Mouse (Mus musculus): ENCODE measurements around the gene Il27ra. TPM values are rescaled to one million over a fixed set of nuclear protein-coding genes. Genes with fewer than 3 reads are reported as not detected.

Il27ra gene
- polyA plus RNA-seq, 1 experiment from 2014 or later = 0.23 TPM

DNA sequence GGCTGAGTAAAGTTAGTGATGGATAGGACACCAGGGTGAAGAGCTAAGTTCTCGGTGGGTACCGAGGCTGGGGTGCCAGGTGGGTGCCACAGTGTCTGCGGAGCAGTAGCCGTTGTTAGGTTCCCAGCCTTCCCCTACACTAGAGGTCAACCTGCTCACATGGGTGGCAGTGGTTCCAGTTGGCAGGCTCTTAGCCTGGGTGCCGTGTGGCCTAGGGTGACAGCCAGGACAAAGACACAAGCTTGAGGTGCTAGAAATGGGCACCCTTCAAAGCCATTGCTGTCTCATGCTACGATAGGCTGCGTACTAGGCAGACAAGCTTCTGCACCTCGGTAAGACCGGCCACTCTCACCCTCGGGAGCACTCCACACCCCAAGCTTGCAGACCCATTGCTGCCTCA lies 29.9 kb upstream of the Il27ra start:
- H3K27me3 ChIP-seq = no peaks in the 10 kb centered on the region
- no peak overlapping the region for H3K4me2 ChIP-seq
- no peak overlapping the region for H3K27ac ChIP-seq
- no peak overlapping the region for H3K9ac ChIP-seq
- no peak for ATAC-seq
- H3K36me3 ChIP-seq (ENCODE audit: poor library complexity, severe bottlenecking) = peaks cover 32% of the 10 kb centered on the region
- 87% methylated on average over 10 of the region's 10 CpGs for whole genome bisulfite sequencing
- H3K4me3 ChIP-seq = no peak overlapping the region
- H3K4me1 ChIP-seq = peaks cover 57% of the 10 kb centered on the region
- H3K9me3 ChIP-seq (replicated peaks) = no peaks in the 10 kb centered on the region

- H3K9ac ChIP-seq = no peak overlapping the region
- H3K27ac ChIP-seq = no peak overlapping the region
- no peak for ATAC-seq
- H3K27me3 ChIP-seq = no peaks in the 10 kb centered on the region
- no peak overlapping the region for H3K4me2 ChIP-seq
- H3K9me3 ChIP-seq (replicated peaks) = no peaks in the 10 kb centered on the region
- no peak overlapping the region for H3K4me3 ChIP-seq
- WGBS = 81% methylated on average over 3 of the region's 3 CpGs
- peaks cover 28% of the 10 kb centered on the region for H3K36me3 ChIP-seq (ENCODE audit: poor library complexity, severe bottlenecking)
- H3K4me1 ChIP-seq = peaks cover 57% of the 10 kb centered on the region
These were observed 29.5 kb upstream of the Il27ra start for GRCm38 (mm10) chr8:84071921-84072320.

- peaks cover 15% of the 10 kb centered on the region for H3K36me3 ChIP-seq (ENCODE audit: poor library complexity, severe bottlenecking)
- H3K27ac ChIP-seq = no peak overlapping the region
- 84% methylated on average over 2 of the region's 2 CpGs for WGBS
- peaks cover 61% of the 10 kb centered on the region for H3K4me1 ChIP-seq
- H3K4me3 ChIP-seq = no peak overlapping the region
- H3K9ac ChIP-seq = no peak overlapping the region
- no peak overlapping the region for H3K4me2 ChIP-seq
- no peaks in the 10 kb centered on the region for H3K9me3 ChIP-seq (replicated peaks)
- H3K27me3 ChIP-seq = no peaks in the 10 kb centered on the region
- no peak for ATAC-seq
These were observed 28.3 kb upstream of the Il27ra start for GRCm38 (mm10) chr8:84070667-84071066.

DNA sequence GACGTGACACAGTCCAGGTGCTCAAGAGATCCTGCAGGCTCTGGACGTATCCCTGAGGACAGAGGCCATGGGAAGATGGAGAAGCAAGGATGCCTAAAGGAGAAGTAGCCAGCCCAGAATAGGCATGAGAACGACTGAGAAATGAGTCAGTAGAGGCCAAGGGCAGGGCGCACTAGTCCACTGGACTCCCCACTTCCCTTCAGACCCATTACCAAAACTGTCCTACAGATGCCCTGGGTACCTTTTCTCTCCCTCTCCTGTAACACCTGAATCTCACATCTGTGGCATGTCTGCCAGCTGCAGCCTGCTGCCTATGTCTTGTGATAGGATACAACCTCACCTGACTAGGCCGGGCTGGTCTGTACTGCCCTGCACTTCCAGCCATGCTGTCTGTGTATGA lies 27.9 kb upstream of the Il27ra start:
- peaks cover 63% of the 10 kb centered on the region for H3K4me1 ChIP-seq
- H3K36me3 ChIP-seq (ENCODE audit: poor library complexity, severe bottlenecking) = peaks cover 11% of the 10 kb centered on the region
- no peak overlapping the region for H3K4me3 ChIP-seq
- WGBS = 89% methylated on average over 5 of the region's 5 CpGs
- H3K27ac ChIP-seq = 0 out of 2 replicates have a peak overlapping the region, but pooled peaks have one; percentile 8
- peak overlapping the region; percentile 26; the same call in 1 of the 2 replicates for H3K9ac ChIP-seq
- H3K4me2 ChIP-seq = no peak overlapping the region
- no peaks in the 10 kb centered on the region for H3K27me3 ChIP-seq
- no peak for ATAC-seq
- no peaks in the 10 kb centered on the region for H3K9me3 ChIP-seq (replicated peaks)

DNA sequence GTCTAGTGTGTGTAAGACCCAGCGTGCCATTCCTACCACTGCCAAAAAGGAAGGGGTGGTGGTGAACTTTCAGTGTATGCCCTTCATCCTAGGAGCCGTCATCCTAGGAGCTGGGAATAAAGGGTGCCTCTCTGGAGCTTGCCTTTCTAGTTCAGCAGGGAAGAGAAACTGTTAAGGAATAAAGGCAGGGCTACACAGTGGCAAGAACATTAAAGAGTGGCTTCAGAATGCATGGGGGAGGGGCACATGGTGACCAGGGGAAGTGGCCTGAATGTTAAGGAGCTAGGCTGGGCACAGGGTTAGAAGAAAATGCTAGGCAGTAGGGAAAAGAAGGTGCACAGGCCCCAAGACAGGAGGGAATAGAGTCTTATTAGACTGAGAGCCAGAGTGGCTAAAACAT lies 27.4 kb upstream of the Il27ra start:
- H3K27ac ChIP-seq = 0 out of 2 replicates have a peak overlapping the region, but pooled peaks have one; percentile 8
- peaks cover 63% of the 10 kb centered on the region for H3K4me1 ChIP-seq
- whole genome bisulfite sequencing = 34% methylated on average over 2 of the region's 2 CpGs
- H3K4me3 ChIP-seq = no peak overlapping the region
- H3K4me2 ChIP-seq = no peak overlapping the region
- no peaks in the 10 kb centered on the region for H3K27me3 ChIP-seq
- peaks cover 6% of the 10 kb centered on the region for H3K36me3 ChIP-seq (ENCODE audit: poor library complexity, severe bottlenecking)
- no peak for ATAC-seq
- H3K9ac ChIP-seq = peak overlapping the region; percentile 26
- H3K9me3 ChIP-seq (replicated peaks) = no peaks in the 10 kb centered on the region

GRCm38 (mm10) chr8:84069169-84069568 lies 26.8 kb upstream of the Il27ra start:
- Histone ChIP-seq H3K9ac (peak overlapping the region; percentile 26; the same call in 1 of the 2 replicates), H3K4me1 (peaks cover 63% of the 10 kb centered on the region), H3K9me3 (replicated peaks) (no peaks in the 10 kb centered on the region), H3K36me3 (ENCODE audit: poor library complexity, severe bottlenecking) (peaks cover under 1% of the 10 kb centered on the region; the same call in 1 of the 2 replicates), H3K27ac (peak overlapping the region; percentile 8; the same call in 1 of the 2 replicates), H3K4me2 (no peak overlapping the region), H3K4me3 (no peak overlapping the region), H3K27me3 (no peaks in the 10 kb centered on the region)
- no peak for ATAC-seq
- WGBS = 68% methylated on average over 1 of the region's 1 CpGs

GRCm38 (mm10) chr8:84068316-84069035 lies 26.1 kb upstream of the Il27ra start:
- Histone ChIP-seq H3K36me3 (ENCODE audit: poor library complexity, severe bottlenecking) (no peaks in the 10 kb centered on the region), H3K9ac (0 out of 2 replicates have a peak overlapping the region, but pooled peaks have one; percentile 18), H3K27me3 (no peaks in the 10 kb centered on the region), H3K4me1 (peaks cover 59% of the 10 kb centered on the region), H3K9me3 (replicated peaks) (no peaks in the 10 kb centered on the region), H3K27ac (no peak overlapping the region), H3K4me3 (no peak overlapping the region), H3K4me2 (no peak overlapping the region; the same call in 1 of the 2 replicates)
- WGBS = 85% methylated on average over 12 of the region's 12 CpGs
- no peak for ATAC-seq

- H3K4me1 ChIP-seq = peaks cover 53% of the 10 kb centered on the region
- WGBS = 93% methylated on average over 7 of the region's 7 CpGs
- H3K4me3 ChIP-seq = peak overlapping the region; percentile 88
- ATAC-seq = no peak
- H3K9ac ChIP-seq = no peak overlapping the region
- no peak overlapping the region for H3K27ac ChIP-seq
- peak overlapping the region; percentile 72 for H3K4me2 ChIP-seq
- no peaks in the 10 kb centered on the region for H3K27me3 ChIP-seq
- no peaks in the 10 kb centered on the region for H3K9me3 ChIP-seq (replicated peaks)
- no peaks in the 10 kb centered on the region for H3K36me3 ChIP-seq (ENCODE audit: poor library complexity, severe bottlenecking)
These were observed 25.5 kb upstream of the Il27ra start for GRCm38 (mm10) chr8:84067911-84068310.

DNA sequence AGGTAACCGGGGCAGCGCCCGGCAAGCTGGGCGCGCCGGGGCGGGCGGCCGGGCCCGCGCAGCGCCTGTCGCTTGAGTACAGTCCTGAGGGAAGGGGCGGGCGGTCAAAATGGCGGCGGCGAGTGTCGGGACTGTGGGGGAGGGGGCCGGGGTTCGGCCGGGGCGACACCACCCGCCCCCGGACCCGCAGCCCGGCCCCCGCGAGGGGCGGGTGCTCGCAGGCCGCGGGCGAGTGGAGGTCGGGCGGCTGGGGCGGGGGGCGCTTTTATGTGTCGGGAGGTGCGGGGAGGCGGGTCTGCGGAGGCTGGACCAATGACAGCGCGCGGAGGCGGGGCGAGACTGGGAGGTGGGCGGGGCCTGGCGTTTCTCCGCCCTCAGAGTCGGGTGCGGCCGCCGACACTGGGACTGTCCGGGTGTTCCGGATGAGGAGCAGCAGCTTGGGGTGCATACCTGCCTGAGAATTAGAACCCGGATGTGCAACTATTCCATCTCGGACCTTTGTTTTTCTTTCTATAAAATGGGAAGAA lies 24.7 kb upstream of the Il27ra start:
- Histone ChIP-seq H3K36me3 (ENCODE audit: poor library complexity, severe bottlenecking) (no peaks in the 10 kb centered on the region), H3K9me3 (replicated peaks) (no peaks in the 10 kb centered on the region), H3K4me2 (peak overlapping the region; percentile 72), H3K27ac (peak overlapping the region; percentile 96), H3K4me3 (peak overlapping the region; percentile 88), H3K4me1 (peaks cover 45% of the 10 kb centered on the region), H3K27me3 (no peaks in the 10 kb centered on the region), H3K9ac (peak overlapping the region; percentile 78)
- 2% methylated on average over 43 of the region's 58 CpGs for WGBS
- peak; percentile 59 for ATAC-seq

DNA sequence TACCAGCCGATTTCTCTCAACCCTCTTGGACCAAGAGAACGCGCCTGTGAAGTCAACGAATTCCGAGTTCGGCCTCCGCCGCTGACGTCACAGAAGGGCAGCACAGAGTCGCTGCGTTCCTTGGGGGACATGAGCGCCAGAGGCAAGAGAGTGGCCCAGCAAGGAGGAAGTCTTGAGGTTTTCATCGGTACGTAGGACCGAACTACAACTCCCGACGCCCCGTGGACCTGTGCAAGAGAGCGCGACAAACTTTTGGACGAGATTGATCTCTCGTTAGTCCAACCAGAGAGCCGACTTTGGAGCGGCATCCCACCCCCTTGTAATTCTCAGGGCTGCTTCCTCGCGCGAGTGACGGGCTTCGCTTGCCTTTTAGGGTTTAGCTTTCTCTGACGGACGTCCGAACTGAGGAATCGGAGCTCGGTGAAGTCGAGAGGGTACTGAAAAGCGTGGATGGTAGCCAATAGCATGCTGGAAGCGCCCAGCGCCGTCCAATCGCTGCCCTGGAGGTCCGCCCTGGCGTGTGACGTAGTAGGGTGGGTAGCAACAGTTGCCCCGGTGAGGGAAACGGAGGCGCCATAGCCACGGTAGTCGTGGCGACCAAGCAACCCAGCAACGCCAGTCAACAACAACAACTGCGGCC lies 24.0 kb upstream of the Il27ra start, which contains the start of gene Rfx1:
Gene Rfx1 (plus strand): TSS at position 544 of the 640 bp plus-strand sequence.
- H3K36me3 ChIP-seq (ENCODE audit: poor library complexity, severe bottlenecking) = no peaks in the 10 kb centered on the region
- H3K9me3 ChIP-seq (replicated peaks) = no peaks in the 10 kb centered on the region
- WGBS = 0% methylated on average over 44 of the region's 51 CpGs
- H3K27ac ChIP-seq = peak within 1 kb of the TSS; percentile 96
- H3K9ac ChIP-seq = peak within 1 kb of the TSS; percentile 78
- ATAC-seq = peak; percentile 98
- peak within 1 kb of the TSS; percentile 72 for H3K4me2 ChIP-seq
- H3K4me1 ChIP-seq = peaks cover 40% of the 10 kb centered on the region
- H3K4me3 ChIP-seq = peak within 1 kb of the TSS; percentile 88
- no peaks in the 10 kb centered on the region for H3K27me3 ChIP-seq

DNA sequence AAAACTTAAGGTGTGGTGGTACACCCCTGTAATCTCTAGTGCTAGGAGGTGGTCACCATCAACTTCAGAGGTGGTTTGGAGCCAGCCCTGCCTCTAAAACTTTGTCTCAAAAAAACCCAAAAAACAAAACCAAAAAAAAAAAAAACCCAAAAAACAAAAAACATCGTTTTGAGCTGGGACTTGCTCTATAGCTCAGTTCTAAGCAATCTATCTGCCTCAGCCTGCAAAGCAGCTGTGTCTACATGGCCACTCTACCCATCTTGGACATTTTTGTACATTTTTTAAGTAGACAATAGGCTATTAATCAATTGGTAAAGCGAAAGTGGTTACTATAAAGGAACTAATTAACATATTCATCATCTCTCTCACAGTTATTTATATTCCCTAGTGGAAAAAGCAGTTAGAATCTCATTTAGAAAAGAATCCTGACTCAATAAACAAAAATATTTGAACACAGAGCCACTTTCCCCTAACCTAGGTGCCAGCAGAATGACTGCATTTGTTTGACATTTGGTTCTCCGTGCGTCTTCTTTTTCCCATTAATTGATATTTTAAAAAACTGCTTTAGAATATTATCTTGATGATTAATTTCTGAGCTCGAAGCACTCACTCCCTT lies 23.2 kb upstream of the Il27ra start:
- Histone ChIP-seq H3K27me3 (no peaks in the 10 kb centered on the region), H3K4me2 (peak overlapping the region; percentile 72), H3K9ac (peak overlapping the region; percentile 72), H3K27ac (no peak overlapping the region), H3K4me1 (peaks cover 37% of the 10 kb centered on the region), H3K36me3 (ENCODE audit: poor library complexity, severe bottlenecking) (no peaks in the 10 kb centered on the region), H3K9me3 (replicated peaks) (no peaks in the 10 kb centered on the region), H3K4me3 (peak overlapping the region; percentile 88)
- ATAC-seq = no peak
- WGBS = 28% methylated on average over 5 of the region's 5 CpGs

- peak within 1 kb of the TSS; percentile 72 for H3K4me2 ChIP-seq
- H3K4me1 ChIP-seq = peaks cover 32% of the 10 kb centered on the region
- H3K27me3 ChIP-seq = no peaks in the 10 kb centered on the region
- peak within 1 kb of the TSS; percentile 88 for H3K4me3 ChIP-seq
- no peaks in the 10 kb centered on the region for H3K9me3 ChIP-seq (replicated peaks)
- peak within 1 kb of the TSS; percentile 75; the same call in 1 of the 2 replicates for H3K27ac ChIP-seq
- no peaks in the 10 kb centered on the region for H3K36me3 ChIP-seq (ENCODE audit: poor library complexity, severe bottlenecking)
- ATAC-seq = no peak
- H3K9ac ChIP-seq = peak within 1 kb of the TSS; percentile 72
- WGBS = 90% methylated on average over 1 of the region's 1 CpGs
These were observed 22.6 kb upstream of the Il27ra start, which contains the start of gene Gm10643 for GRCm38 (mm10) chr8:84065037-84065436. Gm10643 (minus strand) TSS chr8:84065137.
